Mouse (Mus musculus): ENCODE results near the gene Golim4.

DNA sequence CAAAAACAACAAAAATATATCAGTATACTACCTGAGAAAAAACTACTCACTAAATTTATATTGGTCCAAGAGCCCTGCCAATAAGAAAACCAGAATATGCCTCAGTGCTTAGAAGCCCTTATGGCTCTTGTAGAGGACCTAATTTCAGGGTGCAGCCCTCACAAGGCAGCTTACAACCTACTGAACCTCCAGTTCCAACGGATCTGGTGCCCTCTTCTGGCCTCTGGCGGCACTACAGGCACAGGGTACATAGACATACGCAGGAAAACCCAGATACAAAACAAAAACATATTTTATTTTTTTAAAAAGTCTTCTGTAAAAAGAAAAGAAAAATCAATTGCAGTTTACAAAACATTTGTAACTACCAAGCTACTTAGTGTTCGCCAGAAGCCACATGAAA lies 95.1 kb downstream of the Golim4 start:
- TF ChIP-seq CTCF (IDR thresholded peaks at IDR 0.05; ENCODE audit: borderline replicate concordance, insufficient read depth, low read depth, low read length) = peak; percentile 44
- no peak for TF ChIP-seq POLR2A (IDR thresholded peaks at IDR 0.05; ENCODE audit: borderline replicate concordance, insufficient read depth, low read length)
